ENCODE assay signal across 19 mouse cellular contexts in genomic region chr13:98594726-98595141, GRCm38 (mm10). TPM values are rescaled to one million over a fixed set of nuclear protein-coding genes. Genes with fewer than 3 reads are reported as not detected.
DNase-seq lines count a peak whose midpoint lies in the region; ATAC-seq and TF ChIP-seq lines count a peak whose summit lies in the region.
"Had no signal": no experiment of that assay in that cellular context is flagged by ENCODE, and none has a peak within 500 bp of the region (broad histone marks: within the 10 kb centered on the region; RNA-seq: fewer than 3 reads in every experiment).

No protein-coding gene starts in this region.

- 0 out of 2 replicates have a peak overlapping the region, but pooled peaks have one; percentile 37 for H3K27ac ChIP-seq in kidney, embryonic 14.5 days (ENCODE audit: low read depth, low read length)
- H3K27ac ChIP-seq in lung, embryonic 15.5 days = peak overlapping the region; percentile 63
- H3K27ac ChIP-seq in intestine, embryonic 16.5 days (ENCODE audit: low read length) = peak overlapping the region; percentile 79
- H3K27ac ChIP-seq in stomach, embryonic 16.5 days (ENCODE audit: low read length) = peak overlapping the region; percentile 43; the same call in 1 of the 2 replicates
- H3K27ac ChIP-seq in limb, embryonic 10.5 days = no peak overlapping the region
- H3K27ac ChIP-seq: hindbrain, embryonic 14.5 days; layer of hippocampus, adult 2 months; left cerebral cortex, adult 2 months; limb, embryonic 15.5 days had no signal

- ATAC-seq in kidney, embryonic 14.5 days (ENCODE audit: low FRiP score, low TSS enrichment) = peak; percentile 20; the same call in 1 of the 2 replicates
- no peak for ATAC-seq in lung, embryonic 15.5 days (ENCODE audit: borderline replicate concordance, extremely low read depth, low FRiP score, low TSS enrichment)
- ATAC-seq in intestine, embryonic 16.5 days = peak; percentile 59
- peak; percentile 26; the same call in 1 of the 2 replicates for ATAC-seq in stomach, embryonic 16.5 days (ENCODE audit: insufficient read depth, low FRiP score)
- ATAC-seq: CD4-positive, CD25-positive, alpha-beta regulatory T cell, adult 4 months; forebrain, embryonic 14.5 days had no signal

- H3K4me2 ChIP-seq in kidney, embryonic 14.5 days (replicated peaks; ENCODE audit: low read depth, low read length) = no peak overlapping the region
- H3K4me2 ChIP-seq in lung, embryonic 15.5 days = no peak overlapping the region
- H3K4me2 ChIP-seq in intestine, embryonic 16.5 days (ENCODE audit: low read depth, low read length) = no peak overlapping the region
- H3K4me2 ChIP-seq in stomach, embryonic 16.5 days (ENCODE audit: low read depth, low read length) = no peak overlapping the region
- H3K4me2 ChIP-seq: hindbrain, embryonic 14.5 days; limb, embryonic 15.5 days had no signal

- TF ChIP-seq CTCF in lung, adult 2 months (IDR thresholded peaks at IDR 0.05; ENCODE audit: insufficient read depth, low read length) = no peak

- WGBS in kidney, embryonic 14.5 days = 23% methylated on average over 10 of the region's 10 CpGs
- WGBS in lung, embryonic 15.5 days = 49% methylated on average over 10 of the region's 10 CpGs
- WGBS in lung, adult 2 months = 61% methylated on average over 10 of the region's 10 CpGs
- 48% methylated on average over 10 of the region's 10 CpGs for WGBS in intestine, embryonic 16.5 days
- 58% methylated on average over 10 of the region's 10 CpGs for whole genome bisulfite sequencing in stomach, embryonic 16.5 days
- 76% methylated on average over 10 of the region's 10 CpGs for WGBS in limb, embryonic 10.5 days

- no peak overlapping the region for H3K9ac ChIP-seq in kidney, embryonic 14.5 days (ENCODE audit: low read depth, low read length)
- no peak overlapping the region for H3K9ac ChIP-seq in lung, embryonic 15.5 days
- H3K9ac ChIP-seq in intestine, embryonic 16.5 days (ENCODE audit: low read depth, low read length) = no peak overlapping the region
- H3K9ac ChIP-seq in stomach, embryonic 16.5 days (ENCODE audit: low read length) = no peak overlapping the region
- H3K9ac ChIP-seq: hindbrain, embryonic 14.5 days; limb, embryonic 15.5 days had no signal

- DNase-seq in kidney, adult 9 months = no peak
- no peak for DNase-seq in lung, adult 2 months
- no peak for DNase-seq in adrenal gland, adult 18-20 months (ENCODE audit: low spot score in 2 of 2)
- DNase-seq in limb, embryonic 10.5 days (ENCODE audit: low spot score) = no peak
- DNase-seq: cerebellum, postnatal 36 days; right cerebral cortex, postnatal 14 days had no signal

- no peak for TF ChIP-seq POLR2A in lung, adult 2 months (IDR thresholded peaks at IDR 0.05; ENCODE audit: borderline replicate concordance, extremely low read depth, low read depth, low read length)

- H3K4me3 ChIP-seq in kidney, embryonic 14.5 days (ENCODE audit: low read length) = no peak overlapping the region
- H3K4me3 ChIP-seq in lung, embryonic 15.5 days = no peak overlapping the region
- no peak overlapping the region for H3K4me3 ChIP-seq in lung, adult 2 months (replicated peaks; ENCODE audit: extremely low read depth, low read depth, low read length)
- no peak overlapping the region for H3K4me3 ChIP-seq in intestine, embryonic 16.5 days (ENCODE audit: low read length)
- no peak overlapping the region for H3K4me3 ChIP-seq in stomach, embryonic 16.5 days (replicated peaks; ENCODE audit: low read length)
- H3K4me3 ChIP-seq in limb, embryonic 10.5 days = no peak overlapping the region
- H3K4me3 ChIP-seq: layer of hippocampus, adult 2 months; left cerebral cortex, adult 2 months; limb, embryonic 15.5 days had no signal

- H3K9me3 ChIP-seq in kidney, embryonic 14.5 days (ENCODE audit: control insufficient read depth, low read length) = no peaks in the 10 kb centered on the region
- H3K9me3 ChIP-seq in lung, embryonic 15.5 days = no peaks in the 10 kb centered on the region
- H3K9me3 ChIP-seq in intestine, embryonic 16.5 days (ENCODE audit: control insufficient read depth, low read length) = no peaks in the 10 kb centered on the region
- no peaks in the 10 kb centered on the region for H3K9me3 ChIP-seq in stomach, embryonic 16.5 days (replicated peaks; ENCODE audit: control insufficient read depth, low read length)
- no peaks in the 10 kb centered on the region for H3K9me3 ChIP-seq in limb, embryonic 10.5 days (replicated peaks)
- H3K9me3 ChIP-seq: limb, embryonic 15.5 days had no signal

- H3K27me3 ChIP-seq in kidney, embryonic 14.5 days (ENCODE audit: control insufficient read depth, insufficient read depth, low read length) = no peaks in the 10 kb centered on the region
- no peaks in the 10 kb centered on the region for H3K27me3 ChIP-seq in lung, embryonic 15.5 days
- H3K27me3 ChIP-seq in intestine, embryonic 16.5 days (replicated peaks; ENCODE audit: control insufficient read depth, insufficient read depth, low read length) = no peaks in the 10 kb centered on the region
- no peaks in the 10 kb centered on the region for H3K27me3 ChIP-seq in stomach, embryonic 16.5 days (ENCODE audit: control insufficient read depth, insufficient read depth, low read length)
- peaks cover 27% of the 10 kb centered on the region for H3K27me3 ChIP-seq in limb, embryonic 10.5 days (ENCODE audit: low read depth, poor library complexity, severe bottlenecking)

- H3K36me3 ChIP-seq in kidney, embryonic 14.5 days (ENCODE audit: control insufficient read depth, insufficient read depth, low read length) = no peaks in the 10 kb centered on the region
- no peaks in the 10 kb centered on the region for H3K36me3 ChIP-seq in lung, embryonic 15.5 days
- H3K36me3 ChIP-seq in intestine, embryonic 16.5 days (ENCODE audit: control insufficient read depth, insufficient read depth, low read length) = no peaks in the 10 kb centered on the region
- H3K36me3 ChIP-seq in stomach, embryonic 16.5 days (ENCODE audit: control insufficient read depth, insufficient read depth, low read length) = no peaks in the 10 kb centered on the region
- no peaks in the 10 kb centered on the region for H3K36me3 ChIP-seq in limb, embryonic 10.5 days
- H3K36me3 ChIP-seq: limb, embryonic 15.5 days had no signal

- H3K4me1 ChIP-seq in kidney, embryonic 14.5 days (ENCODE audit: control insufficient read depth, insufficient read depth, low read length) = peaks cover 28% of the 10 kb centered on the region
- peaks cover 6% of the 10 kb centered on the region; the same call in 1 of the 2 replicates for H3K4me1 ChIP-seq in lung, embryonic 15.5 days
- H3K4me1 ChIP-seq in lung, adult 2 months (ENCODE audit: control insufficient read depth, insufficient read depth, low read length) = no peaks in the 10 kb centered on the region
- peaks cover 23% of the 10 kb centered on the region for H3K4me1 ChIP-seq in intestine, embryonic 16.5 days (ENCODE audit: control insufficient read depth, insufficient read depth, low read length)
- peaks cover 18% of the 10 kb centered on the region for H3K4me1 ChIP-seq in stomach, embryonic 16.5 days (ENCODE audit: control insufficient read depth, insufficient read depth, low read length)
- H3K4me1 ChIP-seq in limb, embryonic 10.5 days = peaks cover 23% of the 10 kb centered on the region

RNA-seq across cellular contexts. Expression of gene Tmem174, which starts 42.5 kb away (rescaled TPM):
- polyA plus RNA-seq in kidney, embryonic 14.5 days (2014; fragmentation: Nextera tagmentation; extraction: Ambion mirVana) = 4.4 and 9.3 TPM in 2 replicates
- 0.09 TPM in 1 of 2 replicates, not detected in the other for polyA plus RNA-seq in lung, embryonic 15.5 days (2015; fragmentation: Nextera tagmentation; extraction: Ambion mirVana)
- not detected in 2 replicates for polyA plus RNA-seq in lung, adult 2 months (2012; rRNA removed)
- polyA plus RNA-seq in intestine, embryonic 16.5 days (2015; fragmentation: Nextera tagmentation; extraction: Ambion mirVana) = 0.07 and 0.10 TPM in 2 replicates
- not detected in 2 replicates for polyA plus RNA-seq in stomach, embryonic 16.5 days (2015; fragmentation: Nextera tagmentation; extraction: Ambion mirVana)
- total RNA-seq in adrenal gland, adult 18-20 months (2021) = under 1 TPM in 1 of 2 experiments, not detected in 1; 0.23 TPM
- polyA plus RNA-seq in limb, embryonic 10.5 days (2016; fragmentation: Nextera tagmentation; extraction: Ambion mirVana) = not detected in 2 replicates
- total RNA-seq: gastrocnemius, adult 18-20 months; heart, adult 18-20 months; neutrophil, adult 5-6 weeks had no signal
- polyA plus RNA-seq: CD4-positive, CD25-positive, alpha-beta regulatory T cell, adult 4 months; forebrain, embryonic 14.5 days; hindbrain, embryonic 14.5 days; limb, embryonic 15.5 days had no signal
